Mouse (Mus musculus) kidney, postnatal 25 days (tissue): ENCODE data around the gene Gpr160.

Experiments used
- DNase-seq, 2 experiments: peaks; one replicate each; pipeline ENCODE4 v3.0.0; 2021; ENCODE audit warnings: mixed read lengths in 2 of 2

Gene Gpr160

GRCm38 (mm10) chr3:30904658-30905057 lies 48.9 kb downstream of the Gpr160 start:
- no peak for DNase-seq

GRCm38 (mm10) chr3:30917160-30917559 lies 61.4 kb downstream of the Gpr160 start:
- no peak for DNase-seq

GRCm38 (mm10) chr3:30927664-30928063 lies 71.9 kb downstream of the Gpr160 start:
- DNase-seq, result no peak

- DNase-seq, result peak in 1 of 2 experiments; percentile 33
Measured at GRCm38 (mm10) chr3:30929828-30930227, 74.1 kb downstream of the Gpr160 start.

GRCm38 (mm10) chr3:30934384-30934783 lies 78.6 kb downstream of the Gpr160 start:
- DNase-seq, result no peak
